Mouse (Mus musculus): ENCODE data around the gene Ablim1. TPM values are rescaled to one million over a fixed set of nuclear protein-coding genes. Genes with fewer than 3 reads are reported as not detected.

Gene Ablim1
- polyA plus RNA-seq, 1 experiment: 0.01 TPM

- H3K9me3 ChIP-seq (ENCODE audit: control insufficient read depth, low read length): no peaks in the 10 kb centered on the region
- no peaks in the 10 kb centered on the region for H3K27me3 ChIP-seq (ENCODE audit: control insufficient read depth)
- H3K4me1 ChIP-seq (ENCODE audit: control insufficient read depth): no peaks in the 10 kb centered on the region
- no peaks in the 10 kb centered on the region for H3K36me3 ChIP-seq (ENCODE audit: control insufficient read depth)
- TF ChIP-seq TAL1 (IDR thresholded peaks at IDR 0.05; ENCODE audit: low read length) (no peak), GATA1 (IDR thresholded peaks at IDR 0.05; ENCODE audit: low read length) (no peak)
- no peak overlapping the region for H3K4me3 ChIP-seq (replicated peaks)
Observed at GRCm38 (mm10) chr19:57182938-57183720, 131.6 kb downstream of the Ablim1 start.

DNA sequence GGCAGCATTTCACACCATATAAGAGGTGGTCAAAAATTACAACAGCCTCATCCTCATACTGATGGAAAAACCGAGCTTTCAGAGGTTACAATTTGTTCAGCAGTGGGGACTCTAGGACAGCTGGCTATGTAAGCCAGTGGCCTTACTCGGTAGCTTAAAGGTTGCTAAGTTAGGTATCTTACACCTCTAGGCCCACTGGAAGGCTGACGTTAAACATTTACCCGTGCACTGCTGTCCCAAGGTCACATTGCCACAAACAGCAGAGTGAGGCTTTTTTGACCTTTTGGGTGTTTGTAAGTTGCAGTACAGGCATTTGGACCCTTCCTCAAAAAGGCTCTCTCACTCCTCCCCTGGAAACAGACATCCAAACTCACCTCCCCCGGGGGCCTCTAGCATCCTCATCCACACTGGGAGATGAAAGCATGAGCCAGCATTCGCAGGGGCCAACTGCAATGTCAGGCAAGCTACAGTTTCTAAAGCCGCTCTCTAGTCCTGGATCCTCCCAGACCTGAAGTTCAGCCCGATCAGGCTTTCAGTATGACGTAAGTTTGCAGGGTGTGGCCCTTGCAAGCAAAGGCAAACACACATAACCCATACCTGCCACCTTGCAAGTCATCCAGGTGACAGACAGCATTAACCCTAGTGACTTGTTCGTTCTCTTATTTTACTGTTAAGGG, 132.7 kb downstream of the Ablim1 start:
- Histone ChIP-seq H3K27me3 (ENCODE audit: control insufficient read depth) (no peaks in the 10 kb centered on the region), H3K9me3 (ENCODE audit: control insufficient read depth, low read length) (no peaks in the 10 kb centered on the region), H3K36me3 (ENCODE audit: control insufficient read depth) (no peaks in the 10 kb centered on the region), H3K4me3 (replicated peaks) (no peak overlapping the region), H3K4me1 (ENCODE audit: control insufficient read depth) (no peaks in the 10 kb centered on the region)
- no peak for TF ChIP-seq TAL1 (IDR thresholded peaks at IDR 0.05; ENCODE audit: low read length)
- TF ChIP-seq GATA1 (IDR thresholded peaks at IDR 0.05; ENCODE audit: low read length): no peak

DNA sequence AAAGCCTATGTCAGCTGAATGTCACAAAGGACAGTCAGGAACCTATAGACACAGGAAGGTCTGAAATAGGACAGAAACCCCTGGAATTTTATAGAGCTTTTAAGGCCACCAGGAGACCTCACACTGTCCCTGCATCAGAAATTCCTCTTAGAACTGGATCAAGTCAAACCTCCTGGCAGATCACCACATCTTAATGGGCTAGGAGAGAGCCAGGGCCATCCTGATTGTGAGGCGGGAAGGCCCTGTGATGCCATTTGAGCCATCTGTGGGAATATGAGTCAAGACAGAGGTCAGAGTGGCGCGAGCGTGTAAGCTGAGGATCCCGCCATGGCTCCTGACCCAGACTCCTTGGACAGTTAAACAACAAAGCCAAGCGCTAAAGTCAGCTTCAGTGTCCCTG, 133.4 kb downstream of the Ablim1 start:
- H3K9me3 ChIP-seq (ENCODE audit: control insufficient read depth, low read length): no peaks in the 10 kb centered on the region
- H3K4me1 ChIP-seq (ENCODE audit: control insufficient read depth): no peaks in the 10 kb centered on the region
- no peak overlapping the region for H3K4me3 ChIP-seq (replicated peaks)
- H3K27me3 ChIP-seq (ENCODE audit: control insufficient read depth): no peaks in the 10 kb centered on the region
- H3K36me3 ChIP-seq (ENCODE audit: control insufficient read depth): no peaks in the 10 kb centered on the region
- no peak for TF ChIP-seq TAL1 (IDR thresholded peaks at IDR 0.05; ENCODE audit: low read length)
- no peak for TF ChIP-seq GATA1 (IDR thresholded peaks at IDR 0.05; ENCODE audit: low read length)

GRCm38 (mm10) chr19:57180908-57181307, 133.8 kb downstream of the Ablim1 start:
- Histone ChIP-seq H3K27me3 (ENCODE audit: control insufficient read depth) (no peaks in the 10 kb centered on the region), H3K9me3 (ENCODE audit: control insufficient read depth, low read length) (no peaks in the 10 kb centered on the region), H3K4me3 (replicated peaks) (no peak overlapping the region), H3K4me1 (ENCODE audit: control insufficient read depth) (no peaks in the 10 kb centered on the region), H3K36me3 (ENCODE audit: control insufficient read depth) (no peaks in the 10 kb centered on the region)
- no peak for TF ChIP-seq TAL1 (IDR thresholded peaks at IDR 0.05; ENCODE audit: low read length)
- TF ChIP-seq GATA1 (IDR thresholded peaks at IDR 0.05; ENCODE audit: low read length): no peak

- Histone ChIP-seq H3K27me3 (ENCODE audit: control insufficient read depth) (no peaks in the 10 kb centered on the region), H3K4me1 (ENCODE audit: control insufficient read depth) (no peaks in the 10 kb centered on the region), H3K36me3 (ENCODE audit: control insufficient read depth) (no peaks in the 10 kb centered on the region), H3K4me3 (replicated peaks) (no peak overlapping the region), H3K9me3 (ENCODE audit: control insufficient read depth, low read length) (no peaks in the 10 kb centered on the region)
- TF ChIP-seq TAL1 (IDR thresholded peaks at IDR 0.05; ENCODE audit: low read length) (no peak), GATA1 (IDR thresholded peaks at IDR 0.05; ENCODE audit: low read length) (no peak)
Observed at GRCm38 (mm10) chr19:57180333-57180732, 134.4 kb downstream of the Ablim1 start.

DNA sequence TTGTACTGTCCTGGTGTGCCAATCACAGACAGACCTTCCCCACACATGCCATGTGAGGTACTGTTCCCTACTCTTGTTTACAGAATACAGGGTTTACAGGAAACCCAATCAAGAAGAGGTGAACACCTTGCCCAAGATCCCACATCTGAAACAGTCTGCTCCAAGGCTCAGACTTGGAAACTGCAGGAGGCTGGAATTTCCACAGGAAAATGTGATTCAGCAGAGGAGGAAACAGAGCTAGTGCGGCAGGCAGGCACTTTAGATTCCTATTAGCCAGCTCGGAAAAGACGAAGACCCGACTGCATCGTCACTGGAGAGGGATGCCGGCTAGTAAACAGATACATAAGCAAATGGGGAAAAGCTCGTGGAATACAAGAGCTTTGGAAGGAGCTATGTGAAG, 135.4 kb downstream of the Ablim1 start:
- Histone ChIP-seq H3K4me1 (ENCODE audit: control insufficient read depth) (no peaks in the 10 kb centered on the region), H3K36me3 (ENCODE audit: control insufficient read depth) (no peaks in the 10 kb centered on the region), H3K9me3 (ENCODE audit: control insufficient read depth, low read length) (no peaks in the 10 kb centered on the region), H3K27me3 (ENCODE audit: control insufficient read depth) (no peaks in the 10 kb centered on the region), H3K4me3 (replicated peaks) (no peak overlapping the region)
- TF ChIP-seq GATA1 (IDR thresholded peaks at IDR 0.05; ENCODE audit: low read length): no peak
- TF ChIP-seq TAL1 (IDR thresholded peaks at IDR 0.05; ENCODE audit: low read length): no peak

GRCm38 (mm10) chr19:57177334-57177733, 137.4 kb downstream of the Ablim1 start:
- Histone ChIP-seq H3K4me3 (replicated peaks) (no peak overlapping the region), H3K4me1 (ENCODE audit: control insufficient read depth) (no peaks in the 10 kb centered on the region), H3K9me3 (ENCODE audit: control insufficient read depth, low read length) (no peaks in the 10 kb centered on the region), H3K36me3 (ENCODE audit: control insufficient read depth) (no peaks in the 10 kb centered on the region), H3K27me3 (ENCODE audit: control insufficient read depth) (no peaks in the 10 kb centered on the region)
- TF ChIP-seq TAL1 (IDR thresholded peaks at IDR 0.05; ENCODE audit: low read length) (no peak), GATA1 (IDR thresholded peaks at IDR 0.05; ENCODE audit: low read length) (no peak)

GRCm38 (mm10) chr19:57175077-57175476, 139.6 kb downstream of the Ablim1 start:
- H3K4me3 ChIP-seq (replicated peaks): no peak overlapping the region
- no peaks in the 10 kb centered on the region for H3K9me3 ChIP-seq (ENCODE audit: control insufficient read depth, low read length)
- H3K4me1 ChIP-seq (ENCODE audit: control insufficient read depth): no peaks in the 10 kb centered on the region
- H3K27me3 ChIP-seq (ENCODE audit: control insufficient read depth): no peaks in the 10 kb centered on the region
- H3K36me3 ChIP-seq (ENCODE audit: control insufficient read depth): no peaks in the 10 kb centered on the region
- TF ChIP-seq GATA1 (IDR thresholded peaks at IDR 0.05; ENCODE audit: low read length) (no peak), TAL1 (IDR thresholded peaks at IDR 0.05; ENCODE audit: low read length) (no peak)

GRCm38 (mm10) chr19:57174541-57174940, 140.2 kb downstream of the Ablim1 start:
- no peaks in the 10 kb centered on the region for H3K4me1 ChIP-seq (ENCODE audit: control insufficient read depth)

More at GRCm38 (mm10) chr19:57174541-57174940, 140.2 kb downstream of the Ablim1 start:
- TF ChIP-seq GATA1 (IDR thresholded peaks at IDR 0.05; ENCODE audit: low read length) (no peak), TAL1 (IDR thresholded peaks at IDR 0.05; ENCODE audit: low read length) (no peak)
- Histone ChIP-seq H3K4me3 (replicated peaks) (no peak overlapping the region), H3K9me3 (ENCODE audit: control insufficient read depth, low read length) (no peaks in the 10 kb centered on the region), H3K27me3 (ENCODE audit: control insufficient read depth) (no peaks in the 10 kb centered on the region), H3K36me3 (ENCODE audit: control insufficient read depth) (no peaks in the 10 kb centered on the region)
